ENCODE assay signal across 9 mouse cellular contexts in the genomic region with DNA sequence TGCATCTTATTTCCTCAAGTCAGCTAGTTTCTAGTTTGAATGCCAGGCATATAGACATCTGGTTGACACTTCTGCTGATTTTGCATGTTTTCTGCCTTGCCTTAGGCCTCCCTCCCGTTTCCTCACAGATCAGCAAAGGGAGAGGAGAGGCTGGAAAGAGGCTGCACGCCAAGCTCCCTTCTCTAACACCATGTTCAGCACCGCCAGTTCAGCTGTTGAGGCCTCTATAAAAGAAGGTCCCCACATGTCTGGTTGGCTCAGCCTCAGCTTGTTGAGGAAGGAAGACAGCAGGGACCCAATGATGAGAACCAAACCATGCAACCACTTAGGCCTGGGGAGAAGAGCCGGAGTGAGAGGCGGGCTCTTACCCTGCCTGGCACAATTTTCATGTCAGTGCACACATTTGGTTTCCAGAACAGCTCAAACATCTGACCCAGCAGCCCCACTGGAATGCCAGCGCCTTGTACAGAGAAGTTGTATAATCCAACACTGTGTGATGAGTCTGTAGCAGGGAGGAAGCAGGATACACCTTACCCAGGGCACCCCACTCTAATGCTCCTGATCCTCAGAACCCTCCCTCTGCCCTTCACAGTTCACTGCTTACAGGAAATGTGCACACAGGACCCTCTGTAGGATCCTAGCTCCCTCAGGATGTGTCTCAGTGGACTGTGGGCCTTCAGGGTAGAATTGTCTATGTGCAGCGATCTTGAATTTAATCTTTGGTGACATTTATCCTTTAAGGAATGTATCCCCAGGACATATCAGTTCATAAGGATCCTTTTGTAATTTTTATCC.
A peak's percentile ranks its signal among the peaks of the same experiment; 100 is the strongest.
DNase-seq lines count a peak whose midpoint lies in the region; ATAC-seq lines count a peak whose summit lies in the region.
"Had no signal": no experiment of that assay in that cellular context is flagged by ENCODE, and none has a peak within 500 bp of the region (broad histone marks: within the 10 kb centered on the region; RNA-seq: fewer than 3 reads in every experiment).

No protein-coding gene starts in this region.

- intact Hi-C loops in heart, postnatal 14 days (cut with DNase I) = no loop called here
- intact Hi-C loops in heart, postnatal 36 days (cut with DNase I) = no loop called here

- peak; percentile 22 to 35 for DNase-seq in heart, postnatal 14 days
- DNase-seq in heart, postnatal 36 days = no peak
- DNase-seq in brain, adult 2 months (ENCODE audit: low read depth, low spot score) = peak; percentile 69
- DNase-seq in layer of hippocampus, postnatal 14 days (ENCODE audit: low spot score in 2 of 2) = peak; percentile 21 to 36
- peak; percentile 63 for DNase-seq in retina, embryonic 14.5 days (ENCODE audit: low spot score)
- no peak for DNase-seq in thymus, postnatal 4 days
- no peak for DNase-seq in c-Kit-positive CD71-positive TER-119-positive erythroid progenitor cells, embryonic 14.5 days (ENCODE audit: low spot score)
- DNase-seq: cerebellum, adult 11-12 months had no signal

- no peak for ATAC-seq in granulocyte monocyte progenitor cell, adult 5-6 weeks (replicated peaks; ENCODE audit: poor library complexity, severe bottlenecking)

Comparison
In these comparisons a context has a peak if more than half of its experiments do, and no peak if none do; other contexts are left out.
1. DNase-seq: peak in heart, postnatal 14 days (2 of 2), brain, adult 2 months (single experiment), layer of hippocampus, postnatal 14 days (2 of 2) and retina, embryonic 14.5 days (single experiment); none in heart, postnatal 36 days (0 of 2), thymus, postnatal 4 days (single experiment) and c-Kit-positive CD71-positive TER-119-positive erythroid progenitor cells, embryonic 14.5 days (single experiment).